Mouse (Mus musculus): ENCODE measurements around the gene Trabd2b.

Trabd2b gene

GRCm38 (mm10) chr4:114547658-114548448, 141.3 kb downstream of the Trabd2b start:
- DNase-seq: no peak

DNA sequence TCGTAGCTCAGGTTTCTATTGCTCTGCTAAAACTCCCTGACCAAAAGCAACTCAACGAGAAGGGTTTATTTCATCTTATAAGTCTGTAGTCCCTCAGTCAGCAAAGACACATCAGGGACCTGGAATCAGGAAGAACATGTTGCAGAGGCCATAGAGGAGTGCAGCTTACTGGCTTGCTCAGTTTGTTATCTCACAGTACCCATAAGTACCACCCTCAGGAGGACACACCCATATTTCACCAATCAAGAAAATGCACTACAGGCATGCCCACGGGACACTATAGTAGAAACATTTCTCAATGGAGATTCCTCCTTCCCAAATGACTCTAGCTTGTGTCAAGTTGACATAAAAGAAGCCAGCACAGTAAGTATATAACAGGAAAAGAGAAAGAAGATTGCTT, 143.0 kb downstream of the Trabd2b start:
- DNase-seq: no peak

- DNase-seq: no peak
Measured at GRCm38 (mm10) chr4:114550471-114551156, 144.1 kb downstream of the Trabd2b start.

DNA sequence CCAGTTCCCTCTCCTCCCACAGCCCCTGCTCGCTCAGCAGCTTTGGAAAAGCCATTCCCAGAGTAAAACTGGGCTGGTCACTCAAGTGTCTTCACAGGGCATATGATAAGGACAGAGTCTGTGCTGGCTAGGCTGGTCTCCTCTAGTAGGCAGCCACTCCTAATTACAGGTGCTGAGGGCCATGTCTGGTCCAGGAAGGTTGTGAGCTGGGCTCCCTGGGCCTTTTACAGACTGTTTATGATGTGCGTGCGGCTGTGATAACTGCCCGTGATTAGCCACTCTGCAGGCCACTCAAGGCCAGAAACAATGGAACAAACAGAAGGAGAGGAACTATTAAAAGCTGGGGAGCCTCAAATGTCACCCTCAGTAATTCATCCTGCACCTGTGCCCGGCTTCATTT, 150.4 kb downstream of the Trabd2b start:
- no peak for DNase-seq

- DNase-seq: no peak
Measured at GRCm38 (mm10) chr4:114557731-114558130, 151.2 kb downstream of the Trabd2b start.

- DNase-seq: no peak
Measured at GRCm38 (mm10) chr4:114558487-114558886, 152.0 kb downstream of the Trabd2b start.

DNA sequence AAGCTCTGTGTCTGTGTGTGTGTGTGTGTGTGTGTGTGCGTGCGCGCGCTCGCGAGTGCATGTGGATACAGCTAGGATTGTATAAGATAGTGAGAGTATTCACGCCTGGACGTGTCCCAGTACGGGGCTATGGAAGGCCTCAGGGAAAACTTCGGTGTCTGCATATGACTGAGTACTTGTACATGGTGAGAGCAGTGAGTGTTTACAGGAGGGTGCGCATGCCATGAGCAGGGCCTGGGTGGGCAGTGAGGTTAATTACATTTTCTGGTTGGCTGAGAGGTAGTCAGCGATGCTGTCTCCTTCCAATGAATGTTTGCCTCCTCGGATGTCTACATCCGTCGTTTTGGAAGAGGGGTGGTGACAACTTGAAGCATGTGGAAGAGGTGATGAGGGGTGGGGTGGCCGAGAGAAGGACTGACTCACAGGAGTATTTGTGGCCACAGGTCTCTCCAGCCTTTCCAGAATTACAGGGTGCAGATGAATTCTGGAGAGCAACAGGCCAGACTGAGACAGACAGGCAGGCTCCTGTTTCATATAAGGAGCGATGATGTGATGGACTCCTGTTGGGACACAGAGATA, 154.2 kb downstream of the Trabd2b start:
- no peak for DNase-seq

DNA sequence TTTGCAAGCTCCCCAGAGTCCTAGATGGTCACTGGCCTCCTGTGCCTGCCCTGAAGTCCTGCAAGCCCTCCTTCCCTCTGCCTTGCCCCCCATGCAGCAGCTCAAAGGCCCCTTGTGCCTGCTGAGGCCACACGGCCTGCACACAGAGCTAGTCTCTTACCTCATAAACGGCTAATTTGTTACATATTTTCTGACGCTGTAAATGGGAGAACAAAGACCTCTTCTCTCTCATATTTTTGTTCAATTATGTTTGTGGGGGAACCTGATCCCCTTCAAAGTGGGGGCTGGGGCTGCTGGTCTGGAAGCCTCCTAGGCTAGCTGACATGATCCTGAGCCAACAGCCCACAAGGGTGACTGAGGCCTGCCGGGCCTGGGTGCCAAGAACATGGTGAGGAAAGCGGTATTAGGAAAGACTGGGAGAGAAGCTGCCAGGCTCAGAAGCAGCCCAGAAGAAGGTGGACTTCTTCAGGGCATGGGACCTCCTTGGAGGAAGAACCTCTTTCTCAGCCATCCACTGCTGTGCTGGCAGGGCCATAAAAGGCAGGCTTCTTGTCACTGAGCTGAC, 157.7 kb downstream of the Trabd2b start:
- no peak for DNase-seq

DNA sequence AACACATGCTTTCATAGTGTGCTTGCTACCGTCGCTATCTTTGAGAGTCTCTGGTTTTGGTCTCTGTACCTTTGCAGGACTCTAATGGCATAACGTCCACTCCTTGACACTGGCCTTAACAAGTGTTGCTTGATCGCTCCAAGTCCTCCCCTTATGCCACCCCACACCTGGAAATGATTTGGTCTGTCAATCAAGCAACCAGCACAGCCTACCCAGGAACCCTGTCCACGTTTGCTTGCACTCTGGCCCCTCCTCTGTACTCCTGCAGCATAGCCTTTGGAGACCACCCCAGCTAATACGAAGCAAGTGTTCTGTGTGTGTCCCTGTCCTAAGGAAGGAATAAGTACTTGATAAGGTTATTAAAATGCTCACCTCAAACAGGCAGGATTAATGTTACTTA, 161.1 kb downstream of the Trabd2b start:
- DNase-seq: no peak

DNA sequence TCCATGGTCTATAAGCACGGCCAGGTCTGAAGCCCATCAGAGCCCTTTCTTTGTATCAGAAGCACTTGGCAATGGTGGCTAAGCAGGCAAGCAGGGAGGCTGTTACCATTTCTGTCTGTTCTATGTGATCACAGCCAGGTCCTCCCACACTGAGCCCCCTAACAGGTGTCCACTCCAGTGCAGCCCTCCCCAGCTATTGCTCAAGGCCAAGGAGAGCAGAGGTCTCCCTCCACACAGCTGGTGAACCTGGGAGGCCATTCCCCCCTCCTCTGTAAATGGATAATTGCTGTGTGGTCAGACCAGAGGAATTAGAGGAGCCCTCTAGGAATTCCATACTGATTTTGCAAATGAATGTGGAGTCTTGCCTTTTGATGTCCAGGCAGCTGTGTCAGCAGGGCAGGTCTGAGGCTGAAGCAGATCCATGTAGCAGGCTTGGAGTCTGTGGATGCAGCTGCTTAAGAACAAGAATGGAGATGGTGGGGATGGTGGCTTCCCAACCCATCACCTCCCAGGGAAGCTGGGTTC, 161.6 kb downstream of the Trabd2b start:
- DNase-seq: no peak

DNA sequence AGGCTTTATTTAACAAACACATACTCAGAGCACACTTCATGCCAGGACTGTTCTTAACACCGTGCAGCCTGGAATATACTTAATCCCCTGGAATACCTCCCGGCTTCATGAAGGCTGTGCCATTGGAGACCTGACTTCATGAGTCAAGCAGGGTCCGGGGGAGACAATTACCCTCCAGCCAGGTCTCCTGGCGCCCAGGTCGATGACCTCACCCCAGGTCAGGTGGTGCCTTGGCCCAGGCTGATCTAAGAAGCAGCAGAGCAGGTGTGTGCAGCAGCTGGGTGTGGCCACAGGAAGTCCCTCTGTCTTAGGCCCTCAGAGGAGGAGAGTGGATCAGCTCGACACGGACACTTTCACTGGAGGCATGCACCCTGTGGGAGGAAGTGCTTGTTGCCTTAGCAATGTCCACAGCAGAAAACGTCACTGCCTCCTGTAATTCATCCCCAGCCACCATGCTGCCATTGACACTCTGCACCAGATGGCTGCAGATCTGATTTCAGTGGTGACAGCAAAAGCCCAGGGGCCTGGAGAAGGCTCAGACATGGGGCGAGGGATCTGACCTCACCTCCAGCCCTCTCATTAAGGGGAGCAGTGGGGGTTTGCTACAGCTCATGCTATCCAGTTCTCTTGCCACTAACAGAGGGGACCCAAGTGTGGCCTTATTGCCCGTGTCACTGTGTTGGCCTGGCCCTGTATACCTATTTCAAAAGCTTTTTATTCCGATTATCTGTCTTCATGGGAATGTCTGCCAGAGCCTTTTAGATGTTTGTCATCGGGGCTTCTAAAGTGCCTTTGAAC, 171.8 kb downstream of the Trabd2b start:
- DNase-seq: no peak

GRCm38 (mm10) chr4:114583546-114584144, 177.1 kb downstream of the Trabd2b start:
- DNase-seq: no peak

DNA sequence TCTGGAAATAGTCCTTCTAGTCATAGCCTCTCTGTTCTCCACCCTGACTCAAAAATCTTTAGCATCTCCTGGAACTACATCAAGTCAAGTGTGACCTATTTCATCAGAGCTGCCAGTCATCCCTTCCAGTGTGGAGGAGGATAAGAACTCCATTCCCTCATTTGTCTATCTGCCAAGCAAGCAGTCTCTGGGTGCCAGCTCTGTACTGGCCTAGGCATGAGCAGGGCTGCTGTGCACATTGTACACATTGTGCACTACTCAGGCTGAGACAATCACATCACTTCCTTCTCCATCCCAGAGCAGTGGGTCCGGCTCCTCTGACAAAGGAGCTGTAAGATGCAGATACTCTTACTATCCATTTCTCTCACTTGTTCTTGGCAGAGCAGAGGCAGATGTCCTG, 178.2 kb downstream of the Trabd2b start:
- no peak for DNase-seq

- no peak for DNase-seq
Measured at GRCm38 (mm10) chr4:114593554-114594215, 187.2 kb downstream of the Trabd2b start.

- no peak for DNase-seq
Measured at GRCm38 (mm10) chr4:114595188-114595701, 188.7 kb downstream of the Trabd2b start.

GRCm38 (mm10) chr4:114599121-114599520, 192.6 kb downstream of the Trabd2b start:
- DNase-seq: no peak

DNA sequence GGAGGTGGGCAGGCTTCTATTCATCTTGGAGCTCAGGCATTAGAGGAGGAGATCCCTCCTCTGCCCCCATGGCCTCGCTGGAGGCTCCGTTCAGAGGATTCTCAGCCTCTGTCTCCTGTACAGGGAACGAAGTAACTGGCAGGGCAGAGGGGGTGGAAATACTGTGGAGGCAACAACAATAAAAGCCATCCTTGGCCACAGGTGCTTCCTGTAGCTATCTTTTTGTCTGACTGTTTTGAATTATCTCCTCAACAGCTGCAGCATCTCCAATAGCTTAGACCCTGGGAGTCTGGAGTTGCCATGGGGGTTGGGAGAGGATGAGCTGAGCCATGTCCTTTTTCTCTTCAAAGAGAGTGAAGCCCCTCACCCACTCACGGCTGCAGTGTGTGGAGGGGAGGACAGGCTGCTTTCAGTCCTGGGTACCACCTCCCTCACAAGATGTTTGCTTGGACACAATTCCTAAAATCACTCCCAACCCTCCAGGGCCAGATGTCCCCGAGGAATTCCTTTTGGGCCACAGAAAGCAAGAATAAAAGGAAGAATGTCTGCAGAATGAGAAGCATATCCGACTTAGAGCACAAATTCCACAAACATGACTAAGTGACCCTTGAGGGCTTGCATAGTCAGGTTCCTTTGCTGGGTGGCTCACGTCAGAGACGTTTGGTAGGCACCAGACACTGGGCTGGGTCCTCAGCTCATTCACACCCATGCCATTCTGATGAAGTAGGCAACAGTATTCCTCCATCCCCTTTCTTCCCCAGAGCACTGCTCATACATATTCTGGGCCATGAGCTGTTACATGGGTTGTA, 194.9 kb downstream of the Trabd2b start:
- DNase-seq: no peak

- no peak for DNase-seq
Measured at GRCm38 (mm10) chr4:114605670-114606069, 199.1 kb downstream of the Trabd2b start.

DNA sequence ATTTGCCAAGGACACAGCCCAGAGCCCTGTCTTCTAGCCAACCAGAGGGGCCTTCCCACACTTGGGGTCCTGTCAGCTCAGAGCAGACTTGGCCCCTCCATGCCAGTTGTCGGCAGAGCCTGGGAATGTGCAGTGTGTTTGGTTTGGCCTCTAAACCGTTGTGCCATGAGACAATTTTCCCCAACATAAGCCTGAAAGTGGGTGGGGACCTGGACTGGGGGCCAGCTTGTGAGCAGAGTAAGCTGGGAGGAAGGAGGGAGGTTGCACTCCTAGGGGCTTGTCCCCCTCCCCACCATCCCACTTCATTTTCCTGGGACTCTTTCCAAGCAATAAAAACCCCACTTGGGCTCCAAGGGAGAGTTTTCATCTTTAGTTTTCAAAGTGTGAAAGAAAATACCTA, 201.3 kb downstream of the Trabd2b start:
- DNase-seq: no peak

GRCm38 (mm10) chr4:114609297-114609696, 202.8 kb downstream of the Trabd2b start:
- no peak for DNase-seq

All from cerebellum, adult 8-10 months (tissue).